Mouse (Mus musculus): ENCODE measurements around the gene Wnt5b. TPM values are rescaled to one million over a fixed set of nuclear protein-coding genes. Genes with fewer than 3 reads are reported as not detected.

Wnt5b gene
- polyA plus RNA-seq, 2 experiments: 0.26 to 0.50 TPM

- WGBS (ENCODE audit: insufficient replicate concordance): 58% methylated on average over 6 of the region's 6 CpGs
- Histone ChIP-seq H3K4me3 (ENCODE audit: insufficient read depth in 1 of 2, low read depth in 2 of 2, low read length in 2 of 2) (no peak overlapping the region), H3K9me3 (ENCODE audit: control insufficient read depth, low read length) (no peaks in the 10 kb centered on the region), H3K9ac (replicated peaks) (no peak overlapping the region), H3K4me1 (replicated peaks; ENCODE audit: control insufficient read depth in 2 of 2, insufficient read depth in 2 of 2, low read length in 1 of 2) (no peaks in the 10 kb centered on the region), H3K27me3 (ENCODE audit: control insufficient read depth, insufficient read depth, low read length) (no peaks in the 10 kb centered on the region), H3K27ac (no peak overlapping the region), H3K4me2 (ENCODE audit: low read depth) (no peak overlapping the region), H3K36me3 (replicated peaks; ENCODE audit: control insufficient read depth, insufficient read depth, low read depth) (no peaks in the 10 kb centered on the region)
- DNase-seq (ENCODE audit: low read depth in 3 of 3, low spot score in 3 of 3) (no peak), ATAC-seq (ENCODE audit: insufficient read depth) (no peak)
- TF ChIP-seq CTCF (IDR thresholded peaks at IDR 0.05; ENCODE audit: low read depth) (no peak), EP300 (IDR thresholded peaks at IDR 0.05; ENCODE audit: low read depth) (no peak)
These were observed 35.9 kb downstream of the Wnt5b start for GRCm38 (mm10) chr6:119508221-119508620.

GRCm38 (mm10) chr6:119505525-119506225 is 38.5 kb downstream of the Wnt5b start:
- WGBS (ENCODE audit: insufficient replicate concordance): 62% methylated on average over 9 of the region's 9 CpGs
- TF ChIP-seq CTCF (IDR thresholded peaks at IDR 0.05; ENCODE audit: low read depth): no peak
- TF ChIP-seq EP300 (IDR thresholded peaks at IDR 0.05; ENCODE audit: low read depth): no peak

GRCm38 (mm10) chr6:119504756-119505155 is 39.4 kb downstream of the Wnt5b start:
- TF ChIP-seq CTCF (IDR thresholded peaks at IDR 0.05; ENCODE audit: low read depth): no peak
- TF ChIP-seq EP300 (IDR thresholded peaks at IDR 0.05; ENCODE audit: low read depth): no peak
- Histone ChIP-seq H3K9me3 (ENCODE audit: control insufficient read depth, low read length) (no peaks in the 10 kb centered on the region), H3K27ac (no peak overlapping the region), H3K9ac (replicated peaks) (no peak overlapping the region), H3K4me1 (replicated peaks; ENCODE audit: control insufficient read depth in 2 of 2, insufficient read depth in 2 of 2, low read length in 1 of 2) (0 out of 4 replicates have a peak, but pooled peaks cover 0 to 2% of the 10 kb centered on the region in 2 experiments), H3K36me3 (replicated peaks; ENCODE audit: control insufficient read depth, insufficient read depth, low read depth) (no peaks in the 10 kb centered on the region), H3K27me3 (ENCODE audit: control insufficient read depth, insufficient read depth, low read length) (no peaks in the 10 kb centered on the region), H3K4me3 (ENCODE audit: insufficient read depth in 1 of 2, low read depth in 2 of 2, low read length in 2 of 2) (no peak overlapping the region), H3K4me2 (ENCODE audit: low read depth) (no peak overlapping the region)
- 74% methylated on average over 8 of the region's 8 CpGs for WGBS (ENCODE audit: insufficient replicate concordance)
- no peak for DNase-seq (ENCODE audit: low read depth in 3 of 3, low spot score in 3 of 3)
- ATAC-seq (ENCODE audit: insufficient read depth): no peak

More at GRCm38 (mm10) chr6:119505525-119506225, 38.5 kb downstream of the Wnt5b start:
- H3K36me3 ChIP-seq (replicated peaks; ENCODE audit: control insufficient read depth, insufficient read depth, low read depth): no peaks in the 10 kb centered on the region
- H3K9me3 ChIP-seq (ENCODE audit: control insufficient read depth, low read length): no peaks in the 10 kb centered on the region
- 0 out of 4 replicates have a peak, but pooled peaks cover 0 to 2% of the 10 kb centered on the region in 2 experiments for H3K4me1 ChIP-seq (replicated peaks; ENCODE audit: control insufficient read depth in 2 of 2, insufficient read depth in 2 of 2, low read length in 1 of 2)
- no peak overlapping the region for H3K27ac ChIP-seq
- H3K4me3 ChIP-seq (ENCODE audit: insufficient read depth in 1 of 2, low read depth in 2 of 2, low read length in 2 of 2): no peak overlapping the region
- no peak overlapping the region for H3K4me2 ChIP-seq (ENCODE audit: low read depth)
- no peak overlapping the region for H3K9ac ChIP-seq (replicated peaks)
- ATAC-seq (ENCODE audit: insufficient read depth) (no peak), DNase-seq (ENCODE audit: low read depth in 3 of 3, low spot score in 3 of 3) (no peak)
- H3K27me3 ChIP-seq (ENCODE audit: control insufficient read depth, insufficient read depth, low read length): no peaks in the 10 kb centered on the region

GRCm38 (mm10) chr6:119502031-119502430 is 42.1 kb downstream of the Wnt5b start:
- H3K9ac ChIP-seq (replicated peaks): no peak overlapping the region
- H3K27me3 ChIP-seq (ENCODE audit: control insufficient read depth, insufficient read depth, low read length): no peaks in the 10 kb centered on the region
- 37% methylated on average over 9 of the region's 9 CpGs for WGBS (ENCODE audit: insufficient replicate concordance)
- H3K4me1 ChIP-seq (replicated peaks; ENCODE audit: control insufficient read depth in 2 of 2, insufficient read depth in 2 of 2, low read length in 1 of 2): 0 out of 4 replicates have a peak, but pooled peaks cover 0 to 2% of the 10 kb centered on the region in 2 experiments
- no peaks in the 10 kb centered on the region for H3K36me3 ChIP-seq (replicated peaks; ENCODE audit: control insufficient read depth, insufficient read depth, low read depth)
- H3K9me3 ChIP-seq (ENCODE audit: control insufficient read depth, low read length): no peaks in the 10 kb centered on the region
- no peak overlapping the region for H3K27ac ChIP-seq
- DNase-seq (ENCODE audit: low read depth in 3 of 3, low spot score in 3 of 3): no peak
- no peak for TF ChIP-seq CTCF (IDR thresholded peaks at IDR 0.05; ENCODE audit: low read depth)
- no peak for TF ChIP-seq EP300 (IDR thresholded peaks at IDR 0.05; ENCODE audit: low read depth)
- ATAC-seq (ENCODE audit: insufficient read depth): no peak
- no peak overlapping the region for H3K4me2 ChIP-seq (ENCODE audit: low read depth)
- H3K4me3 ChIP-seq (ENCODE audit: insufficient read depth in 1 of 2, low read depth in 2 of 2, low read length in 2 of 2): no peak overlapping the region

- no peaks in the 10 kb centered on the region for H3K27me3 ChIP-seq (ENCODE audit: control insufficient read depth, insufficient read depth, low read length)
- H3K9ac ChIP-seq (replicated peaks): no peak overlapping the region
- H3K36me3 ChIP-seq (replicated peaks; ENCODE audit: control insufficient read depth, insufficient read depth, low read depth): no peaks in the 10 kb centered on the region
- H3K4me2 ChIP-seq (ENCODE audit: low read depth): no peak overlapping the region
- DNase-seq (ENCODE audit: low read depth in 3 of 3, low spot score in 3 of 3): no peak
- H3K4me1 ChIP-seq (replicated peaks; ENCODE audit: control insufficient read depth in 2 of 2, insufficient read depth in 2 of 2, low read length in 1 of 2): 0 out of 4 replicates have a peak, but pooled peaks cover 0 to 2% of the 10 kb centered on the region in 2 experiments
- H3K9me3 ChIP-seq (ENCODE audit: control insufficient read depth, low read length): no peaks in the 10 kb centered on the region
- H3K4me3 ChIP-seq (ENCODE audit: insufficient read depth in 1 of 2, low read depth in 2 of 2, low read length in 2 of 2): no peak overlapping the region
- WGBS (ENCODE audit: insufficient replicate concordance): 36% methylated on average over 5 of the region's 5 CpGs
- no peak overlapping the region for H3K27ac ChIP-seq
- no peak for ATAC-seq (ENCODE audit: insufficient read depth)
- TF ChIP-seq CTCF (IDR thresholded peaks at IDR 0.05; ENCODE audit: low read depth) (no peak), EP300 (IDR thresholded peaks at IDR 0.05; ENCODE audit: low read depth) (no peak)
These were observed 44.1 kb downstream of the Wnt5b start for GRCm38 (mm10) chr6:119500086-119500485.

All from liver, embryonic 14.5 days (tissue).